30 mouse cellular contexts compared by ENCODE assay signal in genomic region chr10:60733471-60733870, GRCm38 (mm10). TPM values are rescaled to one million over a fixed set of nuclear protein-coding genes. Genes with fewer than 3 reads are reported as not detected.
DNase-seq lines count a peak whose midpoint lies in the region; ATAC-seq and TF ChIP-seq lines count a peak whose summit lies in the region.
"Had no signal": no experiment of that assay in that cellular context is flagged by ENCODE, and none has a peak within 500 bp of the region (broad histone marks: within the 10 kb centered on the region; RNA-seq: fewer than 3 reads in every experiment).

No protein-coding gene starts in this region.

- TF ChIP-seq EP300 in liver, postnatal 0 days (IDR thresholded peaks at IDR 0.05; ENCODE audit: low read depth) = no peak

- H3K27me3 ChIP-seq in kidney, adult 2 months (replicated peaks; ENCODE audit: control insufficient read depth, insufficient read depth, low read length) = no peaks in the 10 kb centered on the region
- no peaks in the 10 kb centered on the region for H3K27me3 ChIP-seq in kidney, embryonic 16.5 days (ENCODE audit: insufficient read depth, low read length)
- H3K27me3 ChIP-seq in kidney, embryonic 15.5 days = no peaks in the 10 kb centered on the region
- H3K27me3 ChIP-seq in liver, postnatal 0 days (ENCODE audit: insufficient read depth, low read length) = no peaks in the 10 kb centered on the region
- H3K27me3 ChIP-seq: embryonic facial prominence, embryonic 13.5 days; forebrain, embryonic 15.5 days; heart, embryonic 13.5 days; Patski had no signal

- TF ChIP-seq CTCF in kidney, adult 2 months (conservative IDR thresholded peaks at IDR 0.05; ENCODE audit: insufficient read depth, insufficient read length, low read depth, low read length) = no peak
- TF ChIP-seq CTCF in liver, postnatal 0 days (IDR thresholded peaks at IDR 0.05; ENCODE audit: low read depth) = no peak

- H3K9me3 ChIP-seq in kidney, embryonic 16.5 days (ENCODE audit: low read length) = no peaks in the 10 kb centered on the region
- no peaks in the 10 kb centered on the region for H3K9me3 ChIP-seq in kidney, embryonic 15.5 days (replicated peaks)
- H3K9me3 ChIP-seq in liver, postnatal 0 days (ENCODE audit: low read length) = no peaks in the 10 kb centered on the region
- H3K9me3 ChIP-seq: embryonic facial prominence, embryonic 10.5 days; embryonic facial prominence, embryonic 13.5 days; forebrain, embryonic 12.5 days; forebrain, embryonic 15.5 days; G1E; heart, embryonic 10.5 days; heart, embryonic 13.5 days had no signal

- TF ChIP-seq POLR2A in kidney, adult 2 months (IDR thresholded peaks at IDR 0.05; ENCODE audit: low read depth, low read length) = no peak

- ATAC-seq in kidney, embryonic 16.5 days (ENCODE audit: low FRiP score, low TSS enrichment) = no peak
- no peak for ATAC-seq in kidney, embryonic 15.5 days (replicated peaks; ENCODE audit: low FRiP score)
- 0 out of 2 replicates have a peak, but pooled peaks have one; percentile 25 for ATAC-seq in liver, postnatal 0 days
- ATAC-seq: forebrain, embryonic 15.5 days; Patski had no signal

- no peak overlapping the region for H3K4me2 ChIP-seq in kidney, embryonic 16.5 days (replicated peaks; ENCODE audit: low read depth, low read length)
- H3K4me2 ChIP-seq in kidney, embryonic 15.5 days = no peak overlapping the region
- no peak overlapping the region for H3K4me2 ChIP-seq in liver, postnatal 0 days (ENCODE audit: low read depth, low read length)
- H3K4me2 ChIP-seq: embryonic facial prominence, embryonic 13.5 days; forebrain, embryonic 12.5 days; forebrain, embryonic 15.5 days; heart, embryonic 13.5 days; hindbrain, embryonic 14.5 days had no signal

- H3K27ac ChIP-seq in kidney, adult 2 months (ENCODE audit: insufficient read depth, low read depth, low read length) = no peak overlapping the region
- H3K27ac ChIP-seq in kidney, embryonic 16.5 days (ENCODE audit: low read length) = no peak overlapping the region
- H3K27ac ChIP-seq in kidney, embryonic 15.5 days = no peak overlapping the region
- H3K27ac ChIP-seq in liver, postnatal 0 days (ENCODE audit: low read depth) = no peak overlapping the region
- H3K27ac ChIP-seq: embryonic facial prominence, embryonic 10.5 days; embryonic facial prominence, embryonic 13.5 days; forebrain, embryonic 12.5 days; forebrain, embryonic 15.5 days; heart, adult 2 months; heart, embryonic 10.5 days; heart, embryonic 13.5 days; hindbrain, embryonic 14.5 days had no signal

- no peak overlapping the region for H3K9ac ChIP-seq in kidney, embryonic 16.5 days (replicated peaks; ENCODE audit: low read length)
- H3K9ac ChIP-seq in kidney, embryonic 15.5 days = no peak overlapping the region
- H3K9ac ChIP-seq in liver, postnatal 0 days (replicated peaks) = no peak overlapping the region
- H3K9ac ChIP-seq: embryonic facial prominence, embryonic 13.5 days; forebrain, embryonic 12.5 days; forebrain, embryonic 15.5 days; heart, embryonic 13.5 days; hindbrain, embryonic 14.5 days had no signal

- DNase-seq in adrenal gland, adult 2 months = peak; percentile 37
- no peak for DNase-seq in adrenal gland, adult 8-10 months
- DNase-seq in kidney, adult 2 months = peak; percentile 88
- peak; percentile 68 to 86 for DNase-seq in kidney, postnatal 25 days
- no peak for DNase-seq in liver, postnatal 0 days
- DNase-seq in liver = no peak
- DNase-seq: adrenal gland, postnatal 25 days; cerebellum, adult 11-12 months; cerebellum, adult 8-10 months; cerebellum, postnatal 10 days; cerebellum, postnatal 36 days; embryo, embryonic 11 days; gastrocnemius, postnatal 10 days; gastrocnemius, postnatal 36 days; heart, adult 2 months; heart, postnatal 14 days; heart, postnatal 4 days had no signal

- 59% methylated on average over 8 of the region's 8 CpGs for WGBS in kidney, adult 2 months
- 71% methylated on average over 8 of the region's 8 CpGs for WGBS in kidney, embryonic 16.5 days
- WGBS in kidney, embryonic 15.5 days = 68% methylated on average over 8 of the region's 8 CpGs
- 76% methylated on average over 8 of the region's 8 CpGs for WGBS in liver, postnatal 0 days (ENCODE audit: insufficient replicate concordance)

- no peaks in the 10 kb centered on the region for H3K36me3 ChIP-seq in kidney, adult 2 months (ENCODE audit: control insufficient read depth, insufficient read depth, low read length)
- no peaks in the 10 kb centered on the region for H3K36me3 ChIP-seq in kidney, embryonic 16.5 days (ENCODE audit: insufficient read depth, low read length)
- H3K36me3 ChIP-seq in kidney, embryonic 15.5 days = no peaks in the 10 kb centered on the region
- no peaks in the 10 kb centered on the region for H3K36me3 ChIP-seq in liver, postnatal 0 days (replicated peaks; ENCODE audit: insufficient read depth, low read length)
- H3K36me3 ChIP-seq: forebrain, embryonic 15.5 days; heart, embryonic 10.5 days; heart, embryonic 13.5 days had no signal

- peaks cover 6% of the 10 kb centered on the region; the same call in 1 of the 2 replicates for H3K4me1 ChIP-seq in kidney, adult 2 months (ENCODE audit: control insufficient read depth, insufficient read depth, low read length)
- peaks cover 16% of the 10 kb centered on the region for H3K4me1 ChIP-seq in kidney, embryonic 16.5 days (ENCODE audit: insufficient read depth, low read length)
- peaks cover 23% of the 10 kb centered on the region for H3K4me1 ChIP-seq in kidney, embryonic 15.5 days
- H3K4me1 ChIP-seq in liver, postnatal 0 days (ENCODE audit: insufficient read depth) = peaks cover 5% of the 10 kb centered on the region; the same call in 1 of the 2 replicates
- H3K4me1 ChIP-seq: embryonic facial prominence, embryonic 13.5 days had no signal

- H3K4me3 ChIP-seq in kidney, adult 2 months (ENCODE audit: insufficient read depth, low read depth, low read length) = no peak overlapping the region
- H3K4me3 ChIP-seq in kidney, embryonic 16.5 days (ENCODE audit: low read length) = no peak overlapping the region
- no peak overlapping the region for H3K4me3 ChIP-seq in kidney, embryonic 15.5 days (replicated peaks)
- no peak overlapping the region for H3K4me3 ChIP-seq in liver, postnatal 0 days (ENCODE audit: low read depth, low read length)
- H3K4me3 ChIP-seq: embryonic facial prominence, embryonic 10.5 days; embryonic facial prominence, embryonic 13.5 days; erythroblast, embryonic 14.5 days; forebrain, embryonic 12.5 days; forebrain, embryonic 15.5 days; heart, adult 2 months; heart, embryonic 10.5 days; heart, embryonic 13.5 days had no signal

RNA-seq across cellular contexts. Expression of gene Slc29a3, which starts 19.1 kb away (rescaled TPM):
- 10 to 100 TPM; 37.9 to 49.2 TPM for total RNA-seq in adrenal gland, adult 2 months (2021)
- 17.9 and 26.7 TPM in 2 replicates for polyA plus RNA-seq in adrenal gland, adult 2 months (2012; rRNA removed)
- 10 to 100 TPM; 41.8 to 74.3 (median 57.3) TPM for total RNA-seq in adrenal gland, adult 8-10 months (2022)
- polyA plus RNA-seq in kidney, adult 2 months (2012; rRNA removed) = 38.6 and 43.5 TPM in 2 replicates
- 14.0 and 14.5 TPM in 2 replicates for polyA plus RNA-seq in kidney, embryonic 16.5 days (2015; fragmentation: Nextera tagmentation; extraction: Ambion mirVana)
- 13.4 and 15.5 TPM in 2 replicates for polyA plus RNA-seq in kidney, embryonic 15.5 days (2015; fragmentation: Nextera tagmentation; extraction: Ambion mirVana)
- polyA plus RNA-seq in liver, postnatal 0 days (2015; fragmentation: Nextera tagmentation; extraction: Ambion mirVana) = 3.4 and 3.9 TPM in 2 replicates

RNA-seq across cellular contexts. Expression of gene Cdh23, which starts 37.2 kb away (rescaled TPM):
- 1 to 10 TPM in 1 of 2 experiments, under 1 TPM in 1; 0.90 to 1.1 TPM for total RNA-seq in adrenal gland, adult 2 months (2021)
- polyA plus RNA-seq in adrenal gland, adult 2 months (2012; rRNA removed) = 1.4 and 2.1 TPM in 2 replicates
- total RNA-seq in adrenal gland, adult 8-10 months (2022) = 1 to 10 TPM; 1.4 to 3.1 (median 2.1) TPM
- polyA plus RNA-seq in kidney, adult 2 months (2012; rRNA removed) = 0.17 and 0.35 TPM in 2 replicates
- 0.50 and 0.82 TPM in 2 replicates for polyA plus RNA-seq in kidney, embryonic 16.5 days (2015; fragmentation: Nextera tagmentation; extraction: Ambion mirVana)
- polyA plus RNA-seq in kidney, embryonic 15.5 days (2015; fragmentation: Nextera tagmentation; extraction: Ambion mirVana) = 0.62 and 0.66 TPM in 2 replicates
- 0.28 and 0.40 TPM in 2 replicates for polyA plus RNA-seq in liver, postnatal 0 days (2015; fragmentation: Nextera tagmentation; extraction: Ambion mirVana)
- total RNA-seq: granulocyte monocyte progenitor cell, adult 5-6 weeks had no signal
- polyA plus RNA-seq: G1E had no signal

Comparison
In these comparisons a context has a peak if more than half of its experiments do, and no peak if none do; other contexts are left out.
1. DNase-seq: peak in adrenal gland, adult 2 months (single experiment), kidney, adult 2 months (single experiment) and kidney, postnatal 25 days (2 of 2); none in adrenal gland, adult 8-10 months (single experiment), liver, postnatal 0 days (single experiment) and liver (single experiment).